Mouse (Mus musculus) gonadal fat pad, adult 2 months (tissue): ENCODE results near the gene Flnb. TPM values are rescaled to one million over a fixed set of nuclear protein-coding genes. Genes with fewer than 3 reads are reported as not detected.

Source experiments
- DNase-seq: peaks from one replicate; pipeline ENCODE4 v3.0.0-alpha.2; 2012; ENCODE audit warnings: low read depth
- polyA plus RNA-seq: library from polyadenylated mRNA; depleted of rRNA; stranded (reverse); fragments of >200 nt; gene quantifications from 2 replicates; pipeline ENCODE4 v1.2.3, GENCODE M21; 2012; rRNA removed

Gene Flnb
- polyA plus RNA-seq, 1 experiment = 37.8 TPM

GRCm38 (mm10) chr14:7992158-7992557 is 174.4 kb downstream of the Flnb start:
- DNase-seq = no peak

- no peak for DNase-seq
These were observed 176.6 kb downstream of the Flnb start, which contains the start of gene Dnase1l3 for GRCm38 (mm10) chr14:7994271-7994767. Dnase1l3 (minus strand) TSS chr14:7994573.

GRCm38 (mm10) chr14:7997255-7997696 is 179.5 kb downstream of the Flnb start:
- DNase-seq = no peak

GRCm38 (mm10) chr14:7999030-7999429 is 181.3 kb downstream of the Flnb start:
- DNase-seq = peak; percentile 84

- DNase-seq = peak; percentile 96
These were observed 181.7 kb downstream of the Flnb start for GRCm38 (mm10) chr14:7999435-7999834.

- no peak for DNase-seq
These were observed 182.5 kb downstream of the Flnb start for GRCm38 (mm10) chr14:8000247-8000646.

Other genes starting within 250 kb of the Flnb start
- gene Gm3558, start 249.4 kb upstream of the Flnb start, polyA plus RNA-seq = 0.72 and 0.84 TPM in 2 replicates
- gene Gm10338, start 222.4 kb upstream of the Flnb start, polyA plus RNA-seq = not detected in 2 replicates
- gene Gm10128, start 174.0 kb upstream of the Flnb start, polyA plus RNA-seq = not detected in 2 replicates
- 0.51 TPM in 1 of 2 replicates, not detected in the other for gene Gm26661, start 26.4 kb upstream of the Flnb start, polyA plus RNA-seq
- gene Gm45521, start 139.3 kb downstream of the Flnb start, polyA plus RNA-seq = not detected in 2 replicates
- gene Dnase1l3, start 176.6 kb downstream of the Flnb start, polyA plus RNA-seq = 1.4 and 2.1 TPM in 2 replicates
- 15.3 and 17.2 TPM in 2 replicates for gene Abhd6, start 184.9 kb downstream of the Flnb start, polyA plus RNA-seq